Mouse (Mus musculus): ENCODE results near the gene Vav3. TPM values are rescaled to one million over a fixed set of nuclear protein-coding genes. Genes with fewer than 3 reads are reported as not detected.

Gene Vav3
- total and polyA plus RNA-seq, 2 experiments from 2014 or later = 7.3 to 8.2 TPM

- Histone ChIP-seq H3K4me1 (ENCODE audit: insufficient read depth, low read length) (no peaks in the 10 kb centered on the region), H3K9me3 (ENCODE audit: low read length) (no peaks in the 10 kb centered on the region), H3K36me3 (ENCODE audit: insufficient read depth, low read length) (no peaks in the 10 kb centered on the region), H3K9ac (replicated peaks; ENCODE audit: low read length) (no peak overlapping the region), H3K27ac (no peak overlapping the region), H3K27me3 (ENCODE audit: insufficient read depth, low read length) (no peaks in the 10 kb centered on the region), H3K4me3 (ENCODE audit: low read length) (no peak overlapping the region), H3K4me2 (ENCODE audit: low read depth, low read length) (no peak overlapping the region)
- whole genome bisulfite sequencing = 57% methylated on average over 3 of the region's 3 CpGs
- no peak for DNase-seq (ENCODE audit: low spot score)
- TF ChIP-seq CTCF (IDR thresholded peaks at IDR 0.05; ENCODE audit: low read depth) = no peak
- no peak for ATAC-seq
Observed at GRCm38 (mm10) chr3:109469465-109469864, 129.0 kb downstream of the Vav3 start.

- WGBS = 71% methylated on average over 1 of the region's 1 CpGs
Observed at GRCm38 (mm10) chr3:109470651-109471255, 130.3 kb downstream of the Vav3 start.

GRCm38 (mm10) chr3:109476521-109476920, 136.1 kb downstream of the Vav3 start:
- 61% methylated on average over 8 of the region's 8 CpGs for WGBS
- Histone ChIP-seq H3K27me3 (ENCODE audit: insufficient read depth, low read length) (no peaks in the 10 kb centered on the region), H3K27ac (no peak overlapping the region), H3K9ac (replicated peaks; ENCODE audit: low read length) (no peak overlapping the region), H3K4me1 (ENCODE audit: insufficient read depth, low read length) (no peaks in the 10 kb centered on the region), H3K9me3 (ENCODE audit: low read length) (no peaks in the 10 kb centered on the region), H3K4me3 (ENCODE audit: low read length) (no peak overlapping the region), H3K4me2 (ENCODE audit: low read depth, low read length) (no peak overlapping the region), H3K36me3 (ENCODE audit: insufficient read depth, low read length) (no peaks in the 10 kb centered on the region)
- ATAC-seq = no peak
- peak; percentile 24 for DNase-seq (ENCODE audit: low spot score)
- no peak for TF ChIP-seq CTCF (IDR thresholded peaks at IDR 0.05; ENCODE audit: low read depth)

More at GRCm38 (mm10) chr3:109470651-109471255, 130.3 kb downstream of the Vav3 start:
- ATAC-seq (no peak), DNase-seq (ENCODE audit: low spot score) (no peak)
- H3K4me3 ChIP-seq (ENCODE audit: low read length) = no peak overlapping the region
- H3K36me3 ChIP-seq (ENCODE audit: insufficient read depth, low read length) = no peaks in the 10 kb centered on the region
- no peaks in the 10 kb centered on the region for H3K9me3 ChIP-seq (ENCODE audit: low read length)
- H3K27me3 ChIP-seq (ENCODE audit: insufficient read depth, low read length) = no peaks in the 10 kb centered on the region
- H3K4me2 ChIP-seq (ENCODE audit: low read depth, low read length) = no peak overlapping the region
- TF ChIP-seq CTCF (IDR thresholded peaks at IDR 0.05; ENCODE audit: low read depth) = no peak
- H3K9ac ChIP-seq (replicated peaks; ENCODE audit: low read length) = no peak overlapping the region
- H3K4me1 ChIP-seq (ENCODE audit: insufficient read depth, low read length) = no peaks in the 10 kb centered on the region
- no peak overlapping the region for H3K27ac ChIP-seq

- TF ChIP-seq CTCF (IDR thresholded peaks at IDR 0.05; ENCODE audit: low read depth) = no peak
- no peaks in the 10 kb centered on the region for H3K9me3 ChIP-seq (ENCODE audit: low read length)
- no peak overlapping the region for H3K9ac ChIP-seq (replicated peaks; ENCODE audit: low read length)
- no peak overlapping the region for H3K27ac ChIP-seq
- WGBS = 87% methylated on average over 4 of the region's 4 CpGs
- H3K4me3 ChIP-seq (ENCODE audit: low read length) = no peak overlapping the region
- ATAC-seq = no peak
- DNase-seq (ENCODE audit: low spot score) = no peak
- H3K36me3 ChIP-seq (ENCODE audit: insufficient read depth, low read length) = no peaks in the 10 kb centered on the region
- H3K4me1 ChIP-seq (ENCODE audit: insufficient read depth, low read length) = no peaks in the 10 kb centered on the region
- H3K4me2 ChIP-seq (ENCODE audit: low read depth, low read length) = no peak overlapping the region
- H3K27me3 ChIP-seq (ENCODE audit: insufficient read depth, low read length) = no peaks in the 10 kb centered on the region
Observed at GRCm38 (mm10) chr3:109478297-109478696, 137.8 kb downstream of the Vav3 start.

- no peaks in the 10 kb centered on the region for H3K36me3 ChIP-seq (ENCODE audit: insufficient read depth, low read length)
- TF ChIP-seq CTCF (IDR thresholded peaks at IDR 0.05; ENCODE audit: low read depth) = no peak
- ATAC-seq = no peak
- no peak for DNase-seq (ENCODE audit: low spot score)
- H3K4me2 ChIP-seq (ENCODE audit: low read depth, low read length) = no peak overlapping the region
- no peaks in the 10 kb centered on the region for H3K4me1 ChIP-seq (ENCODE audit: insufficient read depth, low read length)
- H3K9me3 ChIP-seq (ENCODE audit: low read length) = no peaks in the 10 kb centered on the region
- WGBS = 84% methylated on average over 2 of the region's 2 CpGs
- H3K9ac ChIP-seq (replicated peaks; ENCODE audit: low read length) = no peak overlapping the region
- no peak overlapping the region for H3K4me3 ChIP-seq (ENCODE audit: low read length)
- H3K27me3 ChIP-seq (ENCODE audit: insufficient read depth, low read length) = no peaks in the 10 kb centered on the region
- no peak overlapping the region for H3K27ac ChIP-seq
Observed at GRCm38 (mm10) chr3:109480625-109481024, 140.2 kb downstream of the Vav3 start.

GRCm38 (mm10) chr3:109486786-109487185, 146.3 kb downstream of the Vav3 start:
- 73% methylated on average over 3 of the region's 3 CpGs for WGBS
- H3K9me3 ChIP-seq (ENCODE audit: low read length) = no peaks in the 10 kb centered on the region
- H3K4me3 ChIP-seq (ENCODE audit: low read length) = no peak overlapping the region
- no peaks in the 10 kb centered on the region for H3K36me3 ChIP-seq (ENCODE audit: insufficient read depth, low read length)
- peaks cover 10% of the 10 kb centered on the region; the same call in 1 of the 2 replicates for H3K4me1 ChIP-seq (ENCODE audit: insufficient read depth, low read length)
- H3K27me3 ChIP-seq (ENCODE audit: insufficient read depth, low read length) = no peaks in the 10 kb centered on the region
- no peak overlapping the region for H3K27ac ChIP-seq
- ATAC-seq (no peak), DNase-seq (ENCODE audit: low spot score) (no peak)
- no peak overlapping the region for H3K4me2 ChIP-seq (ENCODE audit: low read depth, low read length)
- no peak overlapping the region for H3K9ac ChIP-seq (replicated peaks; ENCODE audit: low read length)
- TF ChIP-seq CTCF (IDR thresholded peaks at IDR 0.05; ENCODE audit: low read depth) = no peak

GRCm38 (mm10) chr3:109487823-109488222, 147.4 kb downstream of the Vav3 start:
- Histone ChIP-seq H3K27me3 (ENCODE audit: insufficient read depth, low read length) (no peaks in the 10 kb centered on the region), H3K4me1 (ENCODE audit: insufficient read depth, low read length) (peaks cover 10% of the 10 kb centered on the region; the same call in 1 of the 2 replicates), H3K27ac (no peak overlapping the region), H3K4me3 (ENCODE audit: low read length) (no peak overlapping the region), H3K4me2 (ENCODE audit: low read depth, low read length) (no peak overlapping the region), H3K9me3 (ENCODE audit: low read length) (no peaks in the 10 kb centered on the region), H3K9ac (replicated peaks; ENCODE audit: low read length) (no peak overlapping the region), H3K36me3 (ENCODE audit: insufficient read depth, low read length) (no peaks in the 10 kb centered on the region)
- ATAC-seq = no peak
- no peak for DNase-seq (ENCODE audit: low spot score)
- TF ChIP-seq CTCF (IDR thresholded peaks at IDR 0.05; ENCODE audit: low read depth) = no peak
- 82% methylated on average over 4 of the region's 4 CpGs for WGBS
